Mouse (Mus musculus): ENCODE measurements around the gene Pepd. TPM values are rescaled to one million over a fixed set of nuclear protein-coding genes. Genes with fewer than 3 reads are reported as not detected.
"Not testable (repeated sequence)": the region's sequence is repeated elsewhere in the genome, so short reads cannot be mapped to it uniquely, and the experiment has no call there.

Gene Pepd
- total RNA-seq, 2 experiments from 2014 or later: 25.6 to 27.0 TPM

DNA sequence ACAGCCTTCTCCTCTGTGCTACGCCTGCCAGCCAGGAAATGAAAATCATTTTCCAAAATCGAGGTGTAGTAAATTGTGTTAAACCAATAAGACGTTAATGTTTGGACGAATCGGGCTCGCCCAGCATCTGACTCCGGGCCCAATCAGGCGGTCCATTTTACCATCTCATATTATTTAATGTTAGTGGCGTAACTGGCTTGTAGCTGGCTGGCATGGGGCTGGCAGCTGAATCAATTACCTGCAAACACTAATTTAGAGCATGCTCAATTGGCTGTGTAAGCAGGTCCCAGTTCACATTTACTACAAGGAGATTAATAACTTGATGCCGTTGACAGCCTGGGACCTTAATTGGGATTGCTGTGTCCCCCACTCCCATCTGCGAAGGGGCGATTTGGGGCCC, 63.7 kb downstream of the Pepd start:
- intact Hi-C loops (cut with DNase I): no loop called here
- no peak for DNase-seq

DNA sequence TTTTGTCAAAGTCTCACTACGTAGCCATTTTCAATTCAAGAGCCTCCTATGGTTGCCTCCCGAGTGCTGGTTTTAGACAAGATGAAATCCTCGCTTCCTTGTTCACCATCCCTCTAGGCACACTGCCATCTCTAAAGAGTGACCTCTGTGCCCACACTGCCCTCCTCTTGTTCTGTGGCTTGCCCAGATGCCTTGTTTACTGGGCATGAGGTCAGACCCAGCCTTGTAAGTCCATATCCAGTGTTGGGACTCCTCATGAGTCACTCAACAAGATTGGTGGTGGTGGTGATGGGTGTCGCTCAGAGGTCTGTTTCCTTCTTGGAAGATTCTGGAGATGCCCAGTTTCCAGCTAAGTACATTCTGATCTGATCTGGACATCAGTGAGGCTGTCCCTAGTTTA, 65.2 kb downstream of the Pepd start:
- intact Hi-C loops (cut with DNase I): no loop called here
- DNase-seq: no peak

DNA sequence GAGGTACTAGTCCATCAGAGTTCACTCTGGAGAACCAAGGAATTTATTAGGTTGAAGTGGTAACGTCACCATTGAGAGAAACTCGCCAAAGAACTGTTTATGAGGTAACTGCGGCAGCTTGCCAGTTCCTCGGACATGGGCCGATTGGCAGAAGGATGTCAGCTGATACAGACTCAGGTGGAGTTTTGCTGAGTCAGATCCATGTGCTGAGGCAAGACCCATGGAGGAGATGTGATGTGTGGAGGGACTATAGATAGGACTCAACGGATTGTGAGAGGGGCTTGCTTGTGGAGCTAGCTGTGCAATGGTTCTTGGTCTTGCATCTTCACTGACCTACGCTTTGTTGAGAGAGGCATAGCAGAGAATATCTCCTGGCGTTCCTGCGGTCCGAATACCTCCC, 69.6 kb downstream of the Pepd start:
- DNase-seq: no peak
- intact Hi-C loops (cut with DNase I): no loop called here

DNA sequence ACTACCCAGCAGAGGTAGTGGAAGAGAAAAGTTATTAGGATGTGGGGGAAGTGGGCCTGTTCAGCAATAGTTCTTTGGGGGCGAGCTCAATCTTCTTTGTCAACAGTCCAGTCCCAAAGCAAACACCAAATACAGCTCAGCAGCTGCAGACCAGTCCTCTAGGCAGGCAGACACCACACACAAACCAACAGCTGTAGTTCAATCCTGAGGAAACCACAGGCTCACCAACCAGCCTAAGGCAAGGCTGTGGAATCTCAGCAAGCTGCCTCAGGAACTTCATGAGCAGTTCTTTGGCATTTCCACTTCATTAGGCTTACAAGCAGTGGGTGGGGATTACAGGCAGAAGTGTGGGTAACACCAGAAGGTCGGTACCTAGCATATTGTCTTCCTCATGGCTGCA, 70.2 kb downstream of the Pepd start:
- DNase-seq; intact Hi-C loops (cut with DNase I): not testable (repeated sequence)

DNA sequence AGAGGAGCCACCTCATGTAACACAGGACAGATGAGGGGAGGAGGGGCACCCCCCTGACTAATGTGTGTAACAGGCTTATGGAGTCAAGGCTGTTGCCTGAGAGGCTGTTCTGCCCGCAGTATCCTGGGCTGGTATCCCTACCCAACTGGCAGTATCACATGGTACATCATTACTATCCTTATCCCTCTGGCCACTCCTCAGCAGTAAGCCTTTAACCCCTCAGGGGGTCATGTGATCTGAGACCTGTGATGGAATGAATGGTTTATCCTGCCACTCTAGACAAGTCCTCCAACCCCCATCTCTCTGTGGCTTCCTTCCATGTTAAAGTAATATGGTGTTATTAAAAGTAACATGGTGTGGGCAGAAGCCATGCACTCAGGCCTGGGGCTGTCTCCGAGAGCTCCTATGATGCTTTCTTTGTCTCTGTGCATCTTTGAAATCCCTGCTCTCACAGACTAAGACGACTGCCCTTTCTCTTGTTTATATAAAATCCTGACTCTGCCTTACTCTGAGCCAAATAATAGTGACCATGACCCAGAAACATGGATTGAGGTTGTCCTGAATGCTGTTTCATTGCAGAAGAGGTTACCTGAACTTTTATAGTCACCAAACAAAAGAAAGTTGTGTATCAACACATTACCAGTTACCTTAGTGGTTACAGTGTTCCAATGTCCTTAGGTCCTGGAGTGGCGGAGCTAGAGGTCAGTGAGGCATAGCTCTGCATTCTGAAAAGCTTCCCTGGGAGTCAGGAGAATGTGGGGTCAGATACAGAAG, 71.7 kb downstream of the Pepd start:
- no peak for DNase-seq
- intact Hi-C loops (cut with DNase I): no loop called here

DNA sequence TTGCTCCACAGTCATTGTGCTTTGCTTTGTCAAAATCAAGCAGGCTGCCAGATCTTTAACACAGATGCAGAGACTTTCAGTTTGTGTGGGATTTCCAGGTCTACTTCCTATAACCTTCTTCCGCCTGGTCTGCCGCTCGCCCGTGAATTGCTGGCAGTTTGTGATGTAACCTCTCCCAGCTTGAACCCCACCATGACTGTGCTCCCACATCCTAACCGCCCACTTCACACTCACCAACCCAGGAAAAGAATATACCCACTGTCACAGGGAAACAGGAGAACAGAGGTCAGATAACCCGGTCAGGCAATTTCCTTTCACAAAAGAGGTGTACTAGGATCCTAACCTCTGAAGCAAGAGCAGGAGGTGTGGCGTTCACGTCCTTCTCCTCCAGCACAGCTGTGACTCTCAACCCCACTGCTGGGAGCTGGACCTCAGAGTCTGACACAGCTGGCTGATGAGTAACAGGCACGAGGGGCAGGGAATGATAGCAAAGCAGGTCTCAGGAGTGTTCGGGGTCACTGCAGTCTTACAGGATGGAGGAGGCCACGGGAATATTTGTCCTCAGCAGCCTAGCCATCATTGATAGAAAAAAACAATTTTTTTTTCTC, 72.5 kb downstream of the Pepd start:
- intact Hi-C loops (cut with DNase I): no loop called here

DNA sequence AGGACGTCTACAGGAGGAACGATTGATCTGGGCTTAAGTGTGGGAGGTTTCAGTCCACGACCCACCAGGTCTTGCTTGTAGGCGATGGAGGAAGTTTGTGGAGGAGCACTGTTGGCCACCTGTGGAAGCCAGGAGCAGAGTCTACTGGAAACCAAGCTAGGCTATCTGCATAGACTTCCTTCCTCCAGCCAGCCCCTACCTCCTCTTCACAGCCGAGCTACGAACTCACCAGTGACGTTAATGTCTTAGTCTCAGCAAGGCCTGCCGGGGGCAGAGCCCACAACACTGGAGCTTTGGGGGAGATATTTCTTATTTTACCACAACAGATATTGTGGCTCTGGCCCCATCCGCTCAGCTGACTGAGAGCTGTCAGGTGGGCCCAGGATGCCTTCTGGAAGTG, 73.0 kb downstream of the Pepd start:
- DNase-seq: no peak
- intact Hi-C loops (cut with DNase I): no loop called here

More for the DNA sequence above, 72.5 kb downstream of the Pepd start:
- peak in 1 of 2 experiments; percentile 27 for DNase-seq

DNA sequence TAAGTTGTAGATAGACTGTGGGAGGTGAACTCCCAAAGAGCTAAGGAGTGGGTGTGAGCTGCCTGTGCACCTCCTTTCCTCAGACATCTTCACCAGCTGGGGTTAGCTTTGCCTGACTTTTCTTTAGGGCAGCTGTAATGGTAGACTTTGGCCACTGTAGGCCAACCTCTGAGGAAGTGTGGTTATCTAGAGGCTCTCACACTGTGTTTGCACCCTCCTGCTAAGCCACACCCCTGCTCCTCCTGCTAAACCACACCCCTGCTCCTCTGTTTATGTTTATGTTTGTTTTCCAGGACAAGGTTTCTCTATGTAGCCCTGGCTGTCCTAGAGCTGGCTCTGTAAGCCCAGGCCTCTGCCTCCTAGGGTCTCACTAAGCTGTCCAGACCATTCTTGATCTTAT, 73.5 kb downstream of the Pepd start:
- DNase-seq: no peak
- intact Hi-C loops (cut with DNase I): no loop called here

DNA sequence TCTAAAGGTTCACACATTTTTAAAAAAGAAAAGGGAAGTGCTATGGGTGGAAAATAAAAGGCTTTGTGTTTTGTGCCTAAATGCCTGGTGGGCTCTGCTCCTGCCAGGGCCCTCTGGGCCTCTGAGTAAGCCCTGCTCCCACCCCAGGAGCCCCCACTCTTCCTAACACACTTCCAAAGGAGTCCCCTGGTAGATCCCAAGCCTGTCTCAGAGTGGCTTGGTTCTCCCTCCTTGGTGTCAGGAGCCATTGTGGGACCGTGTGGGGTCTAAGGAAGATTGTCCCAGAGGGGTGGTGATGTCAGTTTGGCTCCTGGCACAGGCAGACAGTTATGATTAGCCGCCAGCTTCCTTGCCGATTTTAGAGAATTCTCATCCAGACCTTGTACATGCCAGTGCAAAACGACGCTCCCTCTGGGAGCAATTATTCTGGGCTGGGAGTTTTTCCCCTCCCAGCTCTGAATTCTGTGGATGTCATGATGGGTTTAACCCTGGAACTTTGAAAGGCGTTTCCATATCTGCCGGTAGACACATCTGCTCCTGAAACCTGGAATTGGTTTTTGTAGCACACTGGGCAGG, 74.5 kb downstream of the Pepd start:
- DNase-seq: peak in 1 of 2 experiments; percentile 30
- intact Hi-C loops (cut with DNase I): no loop called here

DNA sequence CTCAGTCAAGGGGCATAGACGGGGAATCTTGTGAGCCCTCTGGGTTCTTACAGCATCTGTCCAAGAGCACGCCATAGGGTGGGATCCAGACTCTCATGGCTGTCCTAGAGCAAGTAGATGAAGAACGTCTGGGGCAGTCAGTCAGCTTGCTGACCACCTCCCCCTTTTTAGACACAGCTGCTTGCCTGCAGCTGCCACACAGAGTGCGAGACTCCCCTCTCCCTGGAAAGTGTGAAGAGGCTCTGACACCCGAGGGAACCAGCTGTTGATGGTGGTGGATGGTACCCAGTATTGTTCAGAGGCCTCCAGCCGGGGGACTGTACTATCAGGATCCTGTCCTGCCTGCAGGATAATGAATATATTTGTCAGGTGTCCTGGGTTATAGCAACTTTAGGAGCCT, 75.1 kb downstream of the Pepd start:
- DNase-seq: no peak
- intact Hi-C loops (cut with DNase I): no loop called here

DNA sequence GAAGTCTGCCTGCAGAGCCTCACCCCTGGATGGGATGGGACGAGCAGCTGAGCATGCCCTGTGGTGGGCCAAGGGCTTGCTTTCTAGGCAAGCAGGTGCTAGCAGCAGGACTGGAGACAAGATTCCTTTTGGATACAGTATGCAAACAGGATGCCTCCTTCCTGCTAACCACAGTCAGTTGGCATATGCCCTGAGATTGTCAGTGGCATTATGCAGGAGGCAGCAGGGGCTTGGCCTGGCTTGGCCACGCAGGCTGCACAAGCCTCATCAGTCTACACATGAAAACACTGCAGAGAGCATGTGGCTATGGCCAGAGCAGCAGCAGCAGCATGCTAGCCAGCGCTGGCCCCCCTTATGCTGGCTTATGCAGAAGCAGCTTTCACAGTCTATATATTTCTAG, 76.3 kb downstream of the Pepd start:
- intact Hi-C loops (cut with DNase I): no loop called here
- no peak for DNase-seq

DNA sequence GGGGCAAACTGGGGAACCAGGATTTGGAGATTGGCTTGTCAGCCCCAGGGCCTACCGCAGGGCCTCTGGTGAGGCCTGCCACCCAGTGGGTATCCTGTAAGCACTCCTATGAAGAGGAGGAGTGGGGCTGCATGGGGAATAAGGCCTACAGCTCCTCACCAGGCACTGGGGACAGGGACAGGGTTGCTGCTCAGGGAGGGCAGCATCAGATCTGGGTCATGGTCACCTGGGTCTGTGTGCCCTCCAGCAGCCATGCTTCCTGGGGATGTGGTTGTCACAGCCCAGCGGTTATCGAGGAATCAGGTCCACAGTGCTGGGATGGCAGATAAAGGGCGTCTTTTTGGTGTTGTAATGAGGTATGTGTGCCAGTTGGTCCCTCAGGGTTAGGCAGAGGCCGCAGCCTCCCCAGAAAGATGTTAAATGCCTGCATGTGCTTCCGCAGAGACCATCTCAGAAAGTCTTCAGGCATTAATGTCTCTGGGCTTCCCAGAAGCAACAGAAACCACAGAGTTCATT, 79.6 kb downstream of the Pepd start:
- no peak for DNase-seq
- intact Hi-C loops (cut with DNase I): no loop called here

DNA sequence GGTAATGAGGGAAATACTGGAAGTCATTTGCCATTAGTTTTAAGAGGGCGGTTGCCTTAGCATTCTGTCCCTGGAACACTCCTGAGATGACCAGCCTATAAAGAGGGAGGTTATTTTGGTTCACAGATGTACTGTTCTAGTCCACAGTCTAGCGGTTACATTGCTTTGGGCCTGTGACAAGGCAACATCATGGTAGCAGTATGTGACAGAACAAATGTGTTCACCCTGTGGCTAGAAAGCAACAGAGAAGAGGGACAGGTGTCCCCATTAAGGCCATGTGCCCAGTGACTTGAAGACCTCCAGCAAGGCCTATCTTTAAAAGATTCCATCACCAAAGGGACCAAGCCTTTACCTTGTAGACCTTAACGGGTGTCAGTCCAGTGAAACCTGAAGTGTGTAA, 80.6 kb downstream of the Pepd start:
- intact Hi-C loops (cut with DNase I): no loop called here
- DNase-seq: no peak

DNA sequence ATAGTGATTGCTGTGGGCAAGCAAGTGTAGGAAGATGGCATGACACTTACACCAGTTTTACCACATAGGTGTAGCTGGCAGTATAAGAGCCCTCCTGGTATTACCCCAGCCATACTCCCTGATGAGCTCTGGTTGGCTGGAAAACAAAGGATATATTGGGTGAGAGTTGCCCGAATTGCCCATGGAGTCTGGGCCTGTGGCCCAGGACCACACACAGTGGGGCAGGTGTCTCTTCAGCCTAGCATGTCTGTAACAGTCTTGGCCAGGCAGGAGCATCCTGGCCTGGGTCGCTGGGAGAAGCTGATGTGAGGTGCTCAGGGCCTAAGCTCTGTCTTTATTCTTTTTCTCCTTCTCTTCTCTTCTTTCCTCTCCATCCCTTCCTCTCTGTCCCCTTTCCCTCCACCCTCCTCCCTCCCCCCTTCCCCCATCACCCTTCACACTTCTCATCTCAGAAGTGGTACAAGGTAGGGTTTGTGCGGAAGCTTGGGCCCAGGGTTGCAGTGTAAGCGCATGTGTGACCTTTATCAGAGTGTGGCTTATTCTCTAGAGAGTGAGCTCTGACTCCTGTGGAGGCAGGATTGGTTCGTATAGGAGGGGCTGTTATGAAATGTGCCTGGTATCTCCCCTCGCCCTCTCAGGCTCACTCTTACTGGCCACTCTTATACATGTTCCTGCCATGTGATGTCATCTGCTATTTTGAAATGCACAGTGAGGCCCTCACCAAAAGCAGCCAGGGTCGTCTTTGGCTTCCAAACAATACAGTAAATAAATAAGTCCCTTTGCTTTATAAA, 83.9 kb downstream of the Pepd start:
- DNase-seq: no peak
- intact Hi-C loops (cut with DNase I): loop anchor here (5.0 kb wide), 1 partner anchor 144 kb away; no protein-coding TSS in a partner anchor

DNA sequence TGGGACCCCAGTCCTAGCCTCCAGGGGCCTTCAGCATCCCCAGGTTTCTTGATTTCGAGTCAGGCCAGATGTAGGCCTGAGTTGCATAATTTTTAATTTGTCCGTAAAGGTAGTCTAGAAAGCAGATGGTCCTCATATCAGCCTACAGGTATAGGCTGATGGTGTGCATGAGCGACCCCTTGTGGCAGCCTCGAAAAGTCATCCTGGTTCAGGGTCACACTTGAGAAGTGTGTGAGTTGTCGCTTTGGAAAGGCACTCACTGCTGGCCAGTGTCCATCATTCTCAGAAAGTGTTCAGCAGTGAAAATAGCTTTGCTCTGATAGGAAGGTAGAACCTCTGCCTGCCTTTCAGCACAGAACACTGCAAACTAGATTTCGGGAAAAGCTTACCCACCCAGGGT, 88.7 kb downstream of the Pepd start:
- intact Hi-C loops (cut with DNase I): no loop called here
- DNase-seq: peak in 1 of 2 experiments; percentile 35

DNA sequence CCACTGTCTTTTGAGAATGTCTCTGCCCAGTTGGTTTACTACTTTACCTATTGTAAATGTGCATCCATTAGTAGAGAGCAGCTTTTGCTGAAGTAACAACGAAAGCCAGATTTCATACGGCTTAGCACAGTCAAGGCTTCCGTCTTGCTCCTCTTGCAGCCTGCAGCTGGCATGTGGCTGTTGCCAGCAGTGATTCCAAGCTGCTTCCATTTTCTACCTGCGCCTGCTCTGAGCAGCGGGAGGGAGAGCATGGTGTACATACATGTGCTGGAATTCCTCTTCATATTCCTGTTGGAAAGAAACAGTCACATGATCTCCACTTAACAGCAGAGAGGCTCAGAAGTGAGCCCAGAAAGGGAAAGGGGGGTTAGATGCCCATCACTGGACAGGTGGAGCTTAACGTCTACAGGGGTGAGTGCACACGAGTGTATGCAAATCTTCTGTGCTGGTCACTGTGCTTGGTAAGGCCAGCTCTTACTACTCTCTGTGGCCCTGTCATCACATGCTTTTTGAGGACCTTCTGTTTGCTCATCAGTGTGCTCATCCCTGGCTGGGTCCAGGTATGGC, 91.1 kb downstream of the Pepd start:
- intact Hi-C loops (cut with DNase I): no loop called here
- no peak for DNase-seq

DNA sequence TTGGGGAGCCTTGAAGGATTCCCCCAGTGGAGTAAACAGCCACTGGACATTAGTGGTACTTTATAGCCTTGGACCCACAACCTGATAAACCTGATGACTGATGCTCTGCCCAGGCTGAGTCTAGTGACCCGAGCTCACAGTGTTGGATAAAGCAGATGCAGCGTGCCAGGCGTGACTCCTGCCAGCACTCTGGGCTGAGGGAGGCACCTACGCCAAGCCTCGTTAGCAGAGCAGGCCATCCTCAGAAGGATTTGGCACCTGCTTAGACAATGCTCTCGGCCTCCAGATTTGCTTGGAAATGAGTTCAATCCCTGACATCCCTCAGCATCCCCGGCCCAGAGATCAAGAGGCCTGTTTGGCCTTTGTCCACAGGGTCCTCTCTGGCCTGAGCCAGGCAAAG, 94.5 kb downstream of the Pepd start:
- DNase-seq: no peak
- intact Hi-C loops (cut with DNase I): no loop called here

DNA sequence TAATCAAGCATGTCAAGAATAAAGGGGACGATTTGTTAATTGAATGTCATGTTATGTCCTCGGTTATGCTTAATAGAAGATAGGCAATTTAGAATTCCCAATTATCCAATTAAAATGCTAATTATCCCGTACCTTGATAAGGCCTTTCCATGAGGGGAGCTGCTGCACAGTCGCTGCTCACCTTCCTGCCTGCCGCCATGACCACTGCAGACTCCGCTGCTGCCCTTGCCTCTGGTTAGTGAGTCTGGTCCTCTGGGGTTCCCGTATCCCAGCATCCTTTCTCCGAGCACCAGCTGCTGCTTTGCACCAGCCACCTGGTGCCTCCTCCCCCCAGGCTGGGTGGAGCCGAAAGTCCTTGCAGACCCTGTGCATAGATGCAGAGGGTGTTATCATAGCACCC, 101.0 kb downstream of the Pepd start:
- intact Hi-C loops (cut with DNase I): no loop called here
- DNase-seq: no peak

DNA sequence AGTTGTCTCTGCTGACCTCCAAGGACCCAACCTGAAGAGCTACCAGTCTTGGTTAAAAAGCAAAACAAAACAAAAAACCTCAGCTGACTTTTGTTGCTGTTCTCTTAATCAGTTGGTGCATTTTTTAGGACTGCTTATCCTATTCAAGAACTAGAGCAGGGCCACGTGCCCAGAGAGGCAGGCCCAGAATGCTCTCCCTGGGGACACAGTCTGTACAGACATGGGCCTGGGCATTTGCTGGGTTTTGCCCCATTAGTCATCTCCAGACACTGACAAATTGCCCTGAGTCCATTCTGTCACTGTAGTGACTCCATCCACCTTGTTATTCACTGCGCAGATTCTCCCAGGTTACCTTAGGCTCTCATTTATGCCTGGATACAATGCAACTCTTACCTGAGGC, 103.1 kb downstream of the Pepd start:
- intact Hi-C loops (cut with DNase I): no loop called here

DNA sequence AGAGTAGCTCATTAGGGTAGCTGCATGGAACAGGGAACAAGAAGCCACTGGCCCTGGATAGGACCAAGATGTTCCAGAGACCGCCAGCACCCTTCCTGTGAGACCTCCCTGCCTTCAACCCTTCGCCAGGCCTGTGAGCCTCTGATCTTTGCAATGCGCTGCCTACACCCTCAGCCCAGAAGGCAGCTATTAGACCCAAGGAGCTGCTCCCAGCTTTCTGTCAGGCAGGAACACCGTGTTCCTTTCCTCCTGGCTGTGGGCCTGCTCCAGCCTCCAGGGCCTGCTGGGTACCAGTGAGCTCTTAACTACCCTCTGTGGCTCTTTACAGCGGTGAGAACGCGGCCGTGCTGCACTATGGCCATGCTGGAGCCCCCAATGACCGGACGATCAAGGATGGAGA, 109.2 kb downstream of the Pepd start:
- no peak for DNase-seq
- intact Hi-C loops (cut with DNase I): loop anchor here (10.0 kb wide), 1 partner anchor 347 kb away; no protein-coding TSS in a partner anchor

More for the DNA sequence above, 103.1 kb downstream of the Pepd start:
- DNase-seq: no peak

Measured in gastrocnemius, postnatal 36 days (tissue).